Mouse (Mus musculus) liver, postnatal 0 days (tissue): ENCODE measurements around the gene Timm13. TPM values are rescaled to one million over a fixed set of nuclear protein-coding genes. Genes with fewer than 3 reads are reported as not detected.

Experiments
- ATAC-seq: fragments of 200-750 bp; cut with Nextera tagmentation; 2 replicates; pipeline ENCODE4 v1.8.0; 2017; ENCODE audit warnings: mild to moderate bottlenecking, moderate library complexity
- DNase-seq: peaks from one replicate; pipeline ENCODE4 v3.0.0-alpha.2; 2016
- H3K27ac ChIP-seq: fragments of 300-500 bp; sonication (generic); 2 replicates; pipeline ENCODE4 v1.5.1; 2014; ENCODE audit warnings: antibody characterized with exemption, moderate library complexity, mild to moderate bottlenecking, low read depth
- H3K27me3 ChIP-seq: fragments of 300-500 bp; sonication (generic); 2 replicates; pipeline ENCODE4 v1.6.1; 2014; ENCODE audit warnings: low read length, control low read depth, mixed read lengths; ENCODE audit not compliant: insufficient read depth
- H3K36me3 ChIP-seq: fragments of 300-500 bp; sonication (generic); replicated peaks from 2 replicates; pipeline ENCODE4 v1.6.1; 2014; ENCODE audit warnings: mild to moderate bottlenecking, control low read depth, low read length, moderate library complexity, mixed read lengths; ENCODE audit not compliant: insufficient read depth
- H3K4me1 ChIP-seq: fragments of 300-500 bp; sonication (generic); 2 replicates; pipeline ENCODE4 v1.6.1; 2014; ENCODE audit warnings: antibody characterized with exemption, mild to moderate bottlenecking, control low read depth; ENCODE audit not compliant: insufficient read depth
- H3K4me2 ChIP-seq: fragments of 300-500 bp; sonication (generic); 2 replicates; pipeline ENCODE4 v1.6.1; 2014; ENCODE audit warnings: low read depth, mild to moderate bottlenecking, low read length, moderate library complexity, mixed read lengths
- H3K4me3 ChIP-seq: fragments of 300-500 bp; sonication (generic); 2 replicates; pipeline ENCODE4 v1.5.1; 2014; ENCODE audit warnings: low read depth, low read length
- H3K9ac ChIP-seq: fragments of 300-500 bp; sonication (generic); replicated peaks from 2 replicates; pipeline ENCODE4 v1.6.1; 2014; ENCODE audit warnings: mild to moderate bottlenecking, moderate library complexity
- H3K9me3 ChIP-seq: fragments of 300-500 bp; sonication (generic); 2 replicates; pipeline ENCODE4 v1.6.1; 2016; ENCODE audit warnings: mild to moderate bottlenecking, control low read depth, low read length, mixed read lengths
- CTCF ChIP-seq: sonication (generic); IDR thresholded peaks from 2 replicates; pipeline ENCODE4 v1.5.1; 2016; ENCODE audit warnings: antibody characterized with exemption, low read depth
- EP300 ChIP-seq: IDR thresholded peaks from 2 replicates; pipeline ENCODE4 v1.6.1; 2016; ENCODE audit warnings: antibody characterized with exemption, low read depth, mild to moderate bottlenecking
- WGBS: fragments of 180-500 bp; shearing (Covaris S2); extraction: QIAGEN DNeasy Blood & Tissue Kit; methylation state at CpG from one replicate; pipeline ENCODE4 v1.1.7; 2014; ENCODE audit not compliant: insufficient replicate concordance; 5-methylcytosine and 5-hydroxymethylcytosine counted together
- polyA plus RNA-seq: library from polyadenylated mRNA; unstranded; fragments of >200 nt; fragmentation: Nextera tagmentation; extraction: Ambion mirVana; gene quantifications from 2 replicates; pipeline ENCODE4 v1.2.1, GENCODE M21; 2015

The Timm13 gene
- polyA plus RNA-seq, 1 experiment from 2014 or later: 244 TPM

DNA sequence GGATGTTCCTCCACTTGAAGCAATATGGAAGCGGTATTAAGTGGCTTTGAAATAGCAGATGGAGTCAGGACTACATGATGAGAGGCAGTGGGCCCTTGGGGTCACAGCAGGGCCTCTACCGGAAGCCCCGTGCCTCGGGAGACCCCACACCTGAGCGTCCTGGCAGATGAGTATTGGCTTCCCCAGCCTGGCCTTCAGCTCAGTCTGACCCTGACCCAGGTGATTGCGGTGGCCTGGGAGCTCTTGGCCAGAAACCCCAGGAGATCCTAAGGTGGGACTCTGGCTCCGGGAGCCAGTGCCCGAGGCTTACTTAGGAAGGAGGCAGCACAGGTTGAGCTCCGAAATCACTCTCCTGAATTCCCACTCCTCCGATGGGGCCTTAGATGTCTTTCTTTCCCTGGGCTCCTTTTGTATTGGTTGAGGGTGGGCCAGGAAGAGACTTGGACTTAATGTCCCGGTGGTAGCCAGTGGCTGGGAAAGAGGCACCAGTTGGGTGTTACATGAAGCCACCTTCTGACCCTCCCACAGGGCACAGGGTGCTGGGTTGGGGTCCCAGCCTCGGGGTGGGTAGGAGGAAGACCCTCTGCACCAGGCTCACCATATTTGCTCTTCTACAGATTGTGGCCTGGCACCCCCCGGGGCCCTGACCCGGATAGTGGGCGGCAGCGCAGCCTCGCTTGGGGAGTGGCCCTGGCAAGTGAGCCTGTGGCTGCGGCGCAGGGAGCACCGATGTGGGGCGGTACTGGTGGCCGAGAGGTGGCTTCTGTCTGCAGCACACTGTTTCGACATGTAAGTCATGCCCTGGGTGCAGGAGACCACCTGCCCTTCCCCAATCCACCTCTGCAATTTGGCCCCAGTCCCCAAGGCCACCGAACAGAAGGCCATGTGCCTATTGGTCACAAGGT, 3.9 kb downstream of the Timm13 start:
- whole genome bisulfite sequencing: 69% methylated on average over 24 of the region's 24 CpGs
- no peak overlapping the region for H3K4me2 ChIP-seq
- peaks cover 15% of the 10 kb centered on the region for H3K4me1 ChIP-seq
- H3K27ac ChIP-seq: no peak overlapping the region
- DNase-seq (no peak), ATAC-seq (no peak)
- no peaks in the 10 kb centered on the region for H3K27me3 ChIP-seq
- TF ChIP-seq EP300: no peak
- TF ChIP-seq CTCF: no peak
- no peak overlapping the region for H3K4me3 ChIP-seq
- no peak overlapping the region for H3K9ac ChIP-seq
- H3K36me3 ChIP-seq: peaks cover 12% of the 10 kb centered on the region; the same call in 1 of the 2 replicates
- no peaks in the 10 kb centered on the region for H3K9me3 ChIP-seq

- Histone ChIP-seq H3K27ac (no peak overlapping the region), H3K4me2 (no peak overlapping the region), H3K9ac (no peak overlapping the region), H3K9me3 (no peaks in the 10 kb centered on the region), H3K36me3 (peaks cover 12% of the 10 kb centered on the region; the same call in 1 of the 2 replicates), H3K27me3 (no peaks in the 10 kb centered on the region), H3K4me1 (peaks cover 13% of the 10 kb centered on the region), H3K4me3 (no peak overlapping the region)
- WGBS: 83% methylated on average over 6 of the region's 6 CpGs
- no peak for TF ChIP-seq CTCF
- no peak for TF ChIP-seq EP300
- ATAC-seq (no peak), DNase-seq (no peak)
These were observed 5.1 kb downstream of the Timm13 start for GRCm38 (mm10) chr10:80895697-80896096.

- TF ChIP-seq CTCF (no peak), EP300 (no peak)
- no peak for ATAC-seq
- no peak overlapping the region for H3K27ac ChIP-seq
- H3K4me2 ChIP-seq: no peak overlapping the region
- DNase-seq: no peak
- peaks cover 12% of the 10 kb centered on the region for H3K4me1 ChIP-seq
- peaks cover 2% of the 10 kb centered on the region; the same call in 1 of the 2 replicates for H3K27me3 ChIP-seq
- H3K9ac ChIP-seq: no peak overlapping the region
- H3K36me3 ChIP-seq: peaks cover 12% of the 10 kb centered on the region; the same call in 1 of the 2 replicates
- H3K9me3 ChIP-seq: no peaks in the 10 kb centered on the region
- 79% methylated on average over 7 of the region's 7 CpGs for WGBS
- no peak overlapping the region for H3K4me3 ChIP-seq
These were observed 5.7 kb downstream of the Timm13 start for GRCm38 (mm10) chr10:80895100-80895499.

- H3K9ac ChIP-seq: no peak overlapping the region
- H3K4me1 ChIP-seq: no peaks in the 10 kb centered on the region
- 53% methylated on average over 11 of the region's 11 CpGs for WGBS
- TF ChIP-seq EP300 (no peak), CTCF (no peak)
- H3K4me3 ChIP-seq: no peak overlapping the region
- H3K9me3 ChIP-seq: no peaks in the 10 kb centered on the region
- DNase-seq (no peak), ATAC-seq (no peak)
- no peak overlapping the region for H3K4me2 ChIP-seq
- H3K27ac ChIP-seq: no peak overlapping the region
- H3K36me3 ChIP-seq: no peaks in the 10 kb centered on the region
- peaks cover 12% of the 10 kb centered on the region; the same call in 1 of the 2 replicates for H3K27me3 ChIP-seq
These were observed 13.6 kb downstream of the Timm13 start for GRCm38 (mm10) chr10:80887181-80887580.

GRCm38 (mm10) chr10:80881301-80881700, 19.5 kb downstream of the Timm13 start:
- no peak overlapping the region for H3K4me3 ChIP-seq
- no peaks in the 10 kb centered on the region for H3K36me3 ChIP-seq
- H3K4me2 ChIP-seq: no peak overlapping the region
- no peaks in the 10 kb centered on the region for H3K27me3 ChIP-seq
- TF ChIP-seq EP300 (no peak), CTCF (peak; percentile 91)
- H3K9me3 ChIP-seq: no peaks in the 10 kb centered on the region
- peaks cover 5% of the 10 kb centered on the region; the same call in 1 of the 2 replicates for H3K4me1 ChIP-seq
- no peak for ATAC-seq
- DNase-seq: peak; percentile 88
- no peak overlapping the region for H3K27ac ChIP-seq
- WGBS: 25% methylated on average over 10 of the region's 10 CpGs
- no peak overlapping the region for H3K9ac ChIP-seq

- Histone ChIP-seq H3K4me3 (no peak overlapping the region), H3K36me3 (no peaks in the 10 kb centered on the region), H3K27me3 (no peaks in the 10 kb centered on the region), H3K4me1 (peaks cover 5% of the 10 kb centered on the region; the same call in 1 of the 2 replicates), H3K27ac (peak overlapping the region; percentile 51; the same call in 1 of the 2 replicates), H3K9me3 (no peaks in the 10 kb centered on the region), H3K4me2 (0 out of 2 replicates have a peak overlapping the region, but pooled peaks have one; percentile 37), H3K9ac (no peak overlapping the region)
- TF ChIP-seq EP300: no peak
- DNase-seq (no peak), ATAC-seq (no peak)
- 72% methylated on average over 2 of the region's 2 CpGs for WGBS
These were observed 19.9 kb downstream of the Timm13 start for GRCm38 (mm10) chr10:80880901-80881300.
